Mouse (Mus musculus): ENCODE results near the gene Smok3b. TPM values are rescaled to one million over a fixed set of nuclear protein-coding genes. Genes with fewer than 3 reads are reported as not detected.
"Not testable (repeated sequence)": the region's sequence is repeated elsewhere in the genome, so short reads cannot be mapped to it uniquely, and the experiment has no call there.

The Smok3b gene
- polyA plus RNA-seq, 1 experiment from 2014 or later, result not detected

GRCm38 (mm10) chr5:138009437-138009836 is 11.8 kb upstream of the Smok3b start:
- ATAC-seq (ENCODE audit: low FRiP score), result no peak
- no peak overlapping the region for H3K4me3 ChIP-seq (ENCODE audit: low read depth, low read length)
- 80% methylated on average over 5 of the region's 5 CpGs for WGBS

GRCm38 (mm10) chr5:138012382-138012781 is 8.8 kb upstream of the Smok3b start:
- H3K9ac ChIP-seq (ENCODE audit: low read depth, low read length), result no peak overlapping the region
- H3K9me3 ChIP-seq (ENCODE audit: control insufficient read depth, low read length), result no peaks in the 10 kb centered on the region
- no peak overlapping the region for H3K4me3 ChIP-seq (ENCODE audit: low read depth, low read length)
- no peak for ATAC-seq (ENCODE audit: low FRiP score)
- no peaks in the 10 kb centered on the region for H3K4me1 ChIP-seq (replicated peaks; ENCODE audit: control insufficient read depth, insufficient read depth, low read length)
- DNase-seq (ENCODE audit: low spot score), result no peak
- no peaks in the 10 kb centered on the region for H3K27me3 ChIP-seq (ENCODE audit: control insufficient read depth, insufficient read depth, low read length)
- no peak overlapping the region for H3K4me2 ChIP-seq (replicated peaks; ENCODE audit: low read depth, low read length)
- H3K36me3 ChIP-seq (ENCODE audit: control insufficient read depth, insufficient read depth, low read length), result no peaks in the 10 kb centered on the region
- H3K27ac ChIP-seq (ENCODE audit: low read depth, low read length), result no peak overlapping the region
- WGBS, result 89% methylated on average over 5 of the region's 5 CpGs

More at GRCm38 (mm10) chr5:138009437-138009836, 11.8 kb upstream of the Smok3b start:
- DNase-seq (ENCODE audit: low spot score), result no peak
- H3K9me3 ChIP-seq (ENCODE audit: control insufficient read depth, low read length), result no peaks in the 10 kb centered on the region
- H3K9ac ChIP-seq (ENCODE audit: low read depth, low read length), result no peak overlapping the region
- no peaks in the 10 kb centered on the region for H3K27me3 ChIP-seq (ENCODE audit: control insufficient read depth, insufficient read depth, low read length)
- H3K4me1 ChIP-seq (replicated peaks; ENCODE audit: control insufficient read depth, insufficient read depth, low read length), result no peaks in the 10 kb centered on the region
- no peak overlapping the region for H3K4me2 ChIP-seq (replicated peaks; ENCODE audit: low read depth, low read length)
- no peaks in the 10 kb centered on the region for H3K36me3 ChIP-seq (ENCODE audit: control insufficient read depth, insufficient read depth, low read length)
- no peak overlapping the region for H3K27ac ChIP-seq (ENCODE audit: low read depth, low read length)

- Histone ChIP-seq H3K4me3 (ENCODE audit: low read depth, low read length) (no peak overlapping the region), H3K9ac (ENCODE audit: low read depth, low read length) (no peak overlapping the region), H3K4me2 (replicated peaks; ENCODE audit: low read depth, low read length) (no peak overlapping the region), H3K27ac (ENCODE audit: low read depth, low read length) (no peak overlapping the region), H3K27me3 (ENCODE audit: control insufficient read depth, insufficient read depth, low read length) (no peaks in the 10 kb centered on the region), H3K4me1 (replicated peaks; ENCODE audit: control insufficient read depth, insufficient read depth, low read length) (no peaks in the 10 kb centered on the region), H3K36me3 (ENCODE audit: control insufficient read depth, insufficient read depth, low read length) (no peaks in the 10 kb centered on the region), H3K9me3 (ENCODE audit: control insufficient read depth, low read length) (no peaks in the 10 kb centered on the region)
- DNase-seq (ENCODE audit: low spot score) (no peak), ATAC-seq (ENCODE audit: low FRiP score) (no peak)
- WGBS, result 92% methylated on average over 2 of the region's 2 CpGs
Observed at GRCm38 (mm10) chr5:138016530-138016929, 4.7 kb upstream of the Smok3b start.

- ATAC-seq (ENCODE audit: low FRiP score), result no peak
- H3K36me3 ChIP-seq (ENCODE audit: control insufficient read depth, insufficient read depth, low read length), result no peaks in the 10 kb centered on the region
- no peak overlapping the region for H3K4me2 ChIP-seq (replicated peaks; ENCODE audit: low read depth, low read length)
- no peaks in the 10 kb centered on the region for H3K4me1 ChIP-seq (replicated peaks; ENCODE audit: control insufficient read depth, insufficient read depth, low read length)
- no peaks in the 10 kb centered on the region for H3K27me3 ChIP-seq (ENCODE audit: control insufficient read depth, insufficient read depth, low read length)
- no peaks in the 10 kb centered on the region for H3K9me3 ChIP-seq (ENCODE audit: control insufficient read depth, low read length)
- H3K4me3 ChIP-seq (ENCODE audit: low read depth, low read length), result no peak overlapping the region
- no peak for DNase-seq (ENCODE audit: low spot score)
- no peak overlapping the region for H3K9ac ChIP-seq (ENCODE audit: low read depth, low read length)
- H3K27ac ChIP-seq (ENCODE audit: low read depth, low read length), result no peak overlapping the region
Observed at GRCm38 (mm10) chr5:138016997-138017396, 4.2 kb upstream of the Smok3b start.

- H3K4me1 ChIP-seq (replicated peaks; ENCODE audit: control insufficient read depth, insufficient read depth, low read length); ATAC-seq (ENCODE audit: low FRiP score); H3K9ac ChIP-seq (ENCODE audit: low read depth, low read length); H3K9me3 ChIP-seq (ENCODE audit: control insufficient read depth, low read length); H3K36me3 ChIP-seq (ENCODE audit: control insufficient read depth, insufficient read depth, low read length); H3K27ac ChIP-seq (ENCODE audit: low read depth, low read length); H3K4me3 ChIP-seq (ENCODE audit: low read depth, low read length); H3K4me2 ChIP-seq (replicated peaks; ENCODE audit: low read depth, low read length); DNase-seq (ENCODE audit: low spot score); H3K27me3 ChIP-seq (ENCODE audit: control insufficient read depth, insufficient read depth, low read length): not testable (repeated sequence)
- 94% methylated on average over 3 of the region's 4 CpGs for WGBS
Observed at GRCm38 (mm10) chr5:138019577-138019976, 1.7 kb upstream of the Smok3b start.

GRCm38 (mm10) chr5:138052894-138053293 is 31.7 kb downstream of the Smok3b start, which contains the start of gene Smok3c:
Smok3c (plus strand) TSS chr5:138053194.
- H3K4me2 ChIP-seq (replicated peaks; ENCODE audit: low read depth, low read length); H3K4me1 ChIP-seq (replicated peaks; ENCODE audit: control insufficient read depth, insufficient read depth, low read length); ATAC-seq (ENCODE audit: low FRiP score); H3K27me3 ChIP-seq (ENCODE audit: control insufficient read depth, insufficient read depth, low read length); DNase-seq (ENCODE audit: low spot score); H3K4me3 ChIP-seq (ENCODE audit: low read depth, low read length); H3K27ac ChIP-seq (ENCODE audit: low read depth, low read length); H3K9ac ChIP-seq (ENCODE audit: low read depth, low read length); H3K9me3 ChIP-seq (ENCODE audit: control insufficient read depth, low read length); H3K36me3 ChIP-seq (ENCODE audit: control insufficient read depth, insufficient read depth, low read length): not testable (repeated sequence)
- WGBS, result no CpG with 5 or more reads among the region's 5 CpGs

- no peak overlapping the region for H3K9ac ChIP-seq (ENCODE audit: low read depth, low read length)
- H3K4me2 ChIP-seq (replicated peaks; ENCODE audit: low read depth, low read length), result no peak overlapping the region
- DNase-seq (ENCODE audit: low spot score), result no peak
- 91% methylated on average over 4 of the region's 4 CpGs for WGBS
- no peaks in the 10 kb centered on the region for H3K27me3 ChIP-seq (ENCODE audit: control insufficient read depth, insufficient read depth, low read length)
- ATAC-seq (ENCODE audit: low FRiP score), result no peak
- H3K9me3 ChIP-seq (ENCODE audit: control insufficient read depth, low read length), result no peaks in the 10 kb centered on the region
- no peaks in the 10 kb centered on the region for H3K36me3 ChIP-seq (ENCODE audit: control insufficient read depth, insufficient read depth, low read length)
- no peak overlapping the region for H3K27ac ChIP-seq (ENCODE audit: low read depth, low read length)
- no peak overlapping the region for H3K4me3 ChIP-seq (ENCODE audit: low read depth, low read length)
- H3K4me1 ChIP-seq (replicated peaks; ENCODE audit: control insufficient read depth, insufficient read depth, low read length), result no peaks in the 10 kb centered on the region
Observed at GRCm38 (mm10) chr5:138073803-138074202, 52.6 kb downstream of the Smok3b start.

GRCm38 (mm10) chr5:138075684-138076083 is 54.5 kb downstream of the Smok3b start:
- Histone ChIP-seq H3K36me3 (ENCODE audit: control insufficient read depth, insufficient read depth, low read length) (no peaks in the 10 kb centered on the region), H3K4me3 (ENCODE audit: low read depth, low read length) (no peak overlapping the region), H3K4me2 (replicated peaks; ENCODE audit: low read depth, low read length) (no peak overlapping the region), H3K9ac (ENCODE audit: low read depth, low read length) (no peak overlapping the region), H3K4me1 (replicated peaks; ENCODE audit: control insufficient read depth, insufficient read depth, low read length) (no peaks in the 10 kb centered on the region), H3K27me3 (ENCODE audit: control insufficient read depth, insufficient read depth, low read length) (peaks cover 2% of the 10 kb centered on the region; the same call in 1 of the 2 replicates), H3K9me3 (ENCODE audit: control insufficient read depth, low read length) (no peaks in the 10 kb centered on the region), H3K27ac (ENCODE audit: low read depth, low read length) (no peak overlapping the region)
- 81% methylated on average over 3 of the region's 3 CpGs for WGBS
- no peak for ATAC-seq (ENCODE audit: low FRiP score)
- no peak for DNase-seq (ENCODE audit: low spot score)

- Histone ChIP-seq H3K4me1 (replicated peaks; ENCODE audit: control insufficient read depth, insufficient read depth, low read length) (no peaks in the 10 kb centered on the region), H3K27me3 (ENCODE audit: control insufficient read depth, insufficient read depth, low read length) (peaks cover 2% of the 10 kb centered on the region; the same call in 1 of the 2 replicates), H3K9ac (ENCODE audit: low read depth, low read length) (no peak overlapping the region), H3K9me3 (ENCODE audit: control insufficient read depth, low read length) (no peaks in the 10 kb centered on the region), H3K36me3 (ENCODE audit: control insufficient read depth, insufficient read depth, low read length) (no peaks in the 10 kb centered on the region), H3K4me3 (ENCODE audit: low read depth, low read length) (no peak overlapping the region), H3K27ac (ENCODE audit: low read depth, low read length) (no peak overlapping the region), H3K4me2 (replicated peaks; ENCODE audit: low read depth, low read length) (no peak overlapping the region)
- ATAC-seq (ENCODE audit: low FRiP score), result no peak
- no peak for DNase-seq (ENCODE audit: low spot score)
- 57% methylated on average over 2 of the region's 2 CpGs for WGBS
Observed at GRCm38 (mm10) chr5:138076148-138076547, 54.9 kb downstream of the Smok3b start.

Measured in hindbrain, embryonic 11.5 days (tissue).